Mouse (Mus musculus) c-Kit-positive CD71-positive TER-119-positive erythroid progenitor cells, embryonic 14.5 days (primary cell): Measurements from ENCODE around the gene Lrrc57.
"Not testable (repeated sequence)": the region's sequence is repeated elsewhere in the genome, so short reads cannot be mapped to it uniquely, and the experiment has no call there.

Experiments used
- DNase-seq: peaks from one replicate; pipeline ENCODE4 v3.0.0-alpha.2; 2013; ENCODE audit warnings: low spot score

The Lrrc57 gene

GRCm38 (mm10) chr2:120599506-120599905, 9.8 kb downstream of the Lrrc57 start:
- DNase-seq, result no peak

- no peak for DNase-seq
Measured at GRCm38 (mm10) chr2:120597734-120598133, 11.6 kb downstream of the Lrrc57 start.

- no peak for DNase-seq
Measured at GRCm38 (mm10) chr2:120592227-120592626, 17.1 kb downstream of the Lrrc57 start.

- no peak for DNase-seq
Measured at GRCm38 (mm10) chr2:120589759-120590158, 19.6 kb downstream of the Lrrc57 start.

- DNase-seq, result peak; percentile 32
Measured at GRCm38 (mm10) chr2:120578286-120578685, 31.0 kb downstream of the Lrrc57 start.

GRCm38 (mm10) chr2:120577799-120578198, 31.5 kb downstream of the Lrrc57 start:
- no peak for DNase-seq

- no peak for DNase-seq
Measured at GRCm38 (mm10) chr2:120575978-120576377, 33.3 kb downstream of the Lrrc57 start.

- no peak for DNase-seq
Measured at GRCm38 (mm10) chr2:120575121-120575520, 34.2 kb downstream of the Lrrc57 start.

GRCm38 (mm10) chr2:120572161-120572560, 37.2 kb downstream of the Lrrc57 start:
- not testable (repeated sequence) for DNase-seq

GRCm38 (mm10) chr2:120571081-120571480, 38.2 kb downstream of the Lrrc57 start:
- DNase-seq, result no peak

- peak; percentile 35 for DNase-seq
Measured at GRCm38 (mm10) chr2:120567798-120568320, 41.5 kb downstream of the Lrrc57 start.

- DNase-seq, result peak; percentile 90
Measured at GRCm38 (mm10) chr2:120566886-120567797, 42.2 kb downstream of the Lrrc57 start, which contains the start of gene Snap23. Gene Snap23 (plus strand): TSS chr2:120567671.

- peak; percentile 42 for DNase-seq
Measured at GRCm38 (mm10) chr2:120565363-120565762, 44.0 kb downstream of the Lrrc57 start.

- not testable (repeated sequence) for DNase-seq
Measured at GRCm38 (mm10) chr2:120564548-120565188, 44.7 kb downstream of the Lrrc57 start.

GRCm38 (mm10) chr2:120563235-120563990, 45.9 kb downstream of the Lrrc57 start, which contains the start of gene Zfp106:
Gene Zfp106 (minus strand): TSS chr2:120563843.
- peak; percentile 78 for DNase-seq

- no peak for DNase-seq
Measured at GRCm38 (mm10) chr2:120562859-120563234, 46.5 kb downstream of the Lrrc57 start.

- no peak for DNase-seq
Measured at GRCm38 (mm10) chr2:120561524-120561923, 47.8 kb downstream of the Lrrc57 start.

- DNase-seq, result no peak
Measured at GRCm38 (mm10) chr2:120558813-120559212, 50.5 kb downstream of the Lrrc57 start.

GRCm38 (mm10) chr2:120556868-120557267, 52.5 kb downstream of the Lrrc57 start:
- DNase-seq, result no peak
